Mouse (Mus musculus) liver, embryonic 11.5 days (tissue): ENCODE results near the gene Herc2. TPM values are rescaled to one million over a fixed set of nuclear protein-coding genes. Genes with fewer than 3 reads are reported as not detected.

ENCODE experiments used
- ATAC-seq: fragments of 200-750 bp; cut with Nextera tagmentation; replicated peaks from 2 replicates; pipeline ENCODE4 v1.8.0; 2017; ENCODE audit warnings: moderate number of reproducible peaks, mild to moderate bottlenecking, moderate TSS enrichment, moderate library complexity; ENCODE audit not compliant: low FRiP score
- DNase-seq: peaks from one replicate; pipeline ENCODE4 v3.0.0-alpha.2; 2017; ENCODE audit warnings: low spot score
- H3K27ac ChIP-seq: fragments of 300-500 bp; sonication (generic); 2 replicates; pipeline ENCODE4 v1.5.1; 2014; ENCODE audit warnings: mild to moderate bottlenecking, low read depth, low read length, control low read depth
- H3K27me3 ChIP-seq: fragments of 300-500 bp; sonication (generic); replicated peaks from 2 replicates; pipeline ENCODE4 v1.6.1; 2014; ENCODE audit warnings: low read length, mixed read lengths; ENCODE audit not compliant: control insufficient read depth, insufficient read depth
- H3K36me3 ChIP-seq: fragments of 300-500 bp; sonication (generic); 2 replicates; pipeline ENCODE4 v1.6.1; 2014; ENCODE audit warnings: mild to moderate bottlenecking, low read length, moderate library complexity, mixed read lengths; ENCODE audit not compliant: control insufficient read depth, insufficient read depth
- H3K4me1 ChIP-seq: fragments of 300-500 bp; sonication (generic); replicated peaks from 2 replicates; pipeline ENCODE4 v1.6.1; 2014; ENCODE audit warnings: low read length, mixed read lengths; ENCODE audit not compliant: control insufficient read depth, insufficient read depth
- H3K4me2 ChIP-seq: fragments of 300-500 bp; sonication (generic); 2 replicates; pipeline ENCODE4 v1.6.1; 2014; ENCODE audit warnings: mild to moderate bottlenecking, control low read depth, moderate library complexity
- H3K4me3 ChIP-seq: fragments of 300-500 bp; sonication (generic); 2 replicates; pipeline ENCODE4 v1.5.1; 2014; ENCODE audit warnings: low read depth, low read length, control low read depth
- H3K9ac ChIP-seq: fragments of 300-500 bp; sonication (generic); 2 replicates; pipeline ENCODE4 v1.6.1; 2014; ENCODE audit warnings: low read depth, low read length, control low read depth
- H3K9me3 ChIP-seq: fragments of 300-500 bp; sonication (generic); 2 replicates; pipeline ENCODE4 v1.6.1; 2016; ENCODE audit warnings: low read length, inconsistent platforms, mixed read lengths; ENCODE audit not compliant: control insufficient read depth
- WGBS: fragments of 180-500 bp; shearing (Covaris S2); extraction: QIAGEN DNeasy Blood & Tissue Kit; methylation state at CpG from one replicate; pipeline ENCODE4 v1.1.7; 2014; 5-methylcytosine and 5-hydroxymethylcytosine counted together
- polyA plus RNA-seq: library from polyadenylated mRNA; unstranded; fragments of >200 nt; fragmentation: Nextera tagmentation; extraction: Ambion mirVana; gene quantifications from 2 replicates; pipeline ENCODE4 v1.2.1, GENCODE M21; 2014

Gene Herc2
- polyA plus RNA-seq, 1 experiment from 2014 or later: 18.5 TPM

DNA sequence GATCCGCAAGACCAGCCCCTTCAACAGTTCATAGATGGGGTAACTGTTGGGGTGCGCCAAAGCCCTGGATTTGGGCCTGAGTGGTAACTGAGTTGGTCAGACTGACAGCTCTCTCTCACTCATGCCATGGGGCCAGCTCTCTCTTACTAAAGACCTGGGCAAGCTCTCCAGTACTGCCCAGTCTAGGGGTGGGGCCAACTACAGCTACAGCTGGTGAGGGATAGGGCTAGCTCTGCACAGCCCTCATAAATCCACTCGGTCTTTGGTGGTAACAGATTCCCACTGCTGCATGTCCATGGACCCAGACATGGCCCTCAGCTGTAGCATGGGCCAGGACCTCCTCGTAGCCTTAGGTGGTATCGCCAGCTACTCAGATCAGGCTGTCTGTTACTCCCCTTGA lies 41.4 kb downstream of the Herc2 start:
- Histone ChIP-seq H3K9ac (no peak overlapping the region), H3K36me3 (peaks cover 20% of the 10 kb centered on the region), H3K27me3 (no peaks in the 10 kb centered on the region), H3K27ac (no peak overlapping the region), H3K4me2 (no peak overlapping the region), H3K4me1 (no peaks in the 10 kb centered on the region), H3K9me3 (no peaks in the 10 kb centered on the region), H3K4me3 (no peak overlapping the region)
- DNase-seq: no peak
- ATAC-seq: no peak
- WGBS: 92% methylated on average over 5 of the region's 5 CpGs

DNA sequence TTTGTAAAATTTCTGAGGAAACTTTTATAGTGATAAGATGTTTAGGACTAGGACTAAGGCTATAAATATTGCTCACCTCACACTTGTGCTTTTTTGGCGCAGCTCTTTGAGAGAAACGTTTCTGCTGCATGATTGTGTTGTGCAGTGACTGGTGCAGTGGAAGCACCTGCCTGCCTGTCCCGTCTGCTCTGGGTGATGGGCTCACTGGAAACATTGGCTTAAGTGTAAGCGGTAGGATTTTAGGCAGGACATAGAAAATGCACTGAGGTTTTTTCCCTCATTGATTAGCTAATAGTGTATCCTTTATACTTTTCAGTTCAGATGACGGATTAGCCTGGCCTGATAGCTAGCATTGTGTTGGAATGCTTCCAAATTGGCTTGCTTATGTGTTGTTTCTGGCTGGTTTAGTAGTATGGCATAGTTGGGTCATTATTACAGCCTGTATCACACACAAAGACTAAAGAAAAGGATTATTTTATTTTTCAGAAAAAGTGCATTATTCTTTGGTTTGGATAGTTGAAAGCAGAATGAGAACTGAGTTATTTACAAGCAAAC lies 52.4 kb downstream of the Herc2 start:
- Histone ChIP-seq H3K4me1 (no peaks in the 10 kb centered on the region), H3K9ac (no peak overlapping the region), H3K36me3 (peaks cover 15% of the 10 kb centered on the region), H3K27me3 (no peaks in the 10 kb centered on the region), H3K27ac (no peak overlapping the region), H3K4me2 (no peak overlapping the region), H3K4me3 (no peak overlapping the region), H3K9me3 (no peaks in the 10 kb centered on the region)
- DNase-seq: no peak
- WGBS: 91% methylated on average over 5 of the region's 5 CpGs
- no peak for ATAC-seq

DNA sequence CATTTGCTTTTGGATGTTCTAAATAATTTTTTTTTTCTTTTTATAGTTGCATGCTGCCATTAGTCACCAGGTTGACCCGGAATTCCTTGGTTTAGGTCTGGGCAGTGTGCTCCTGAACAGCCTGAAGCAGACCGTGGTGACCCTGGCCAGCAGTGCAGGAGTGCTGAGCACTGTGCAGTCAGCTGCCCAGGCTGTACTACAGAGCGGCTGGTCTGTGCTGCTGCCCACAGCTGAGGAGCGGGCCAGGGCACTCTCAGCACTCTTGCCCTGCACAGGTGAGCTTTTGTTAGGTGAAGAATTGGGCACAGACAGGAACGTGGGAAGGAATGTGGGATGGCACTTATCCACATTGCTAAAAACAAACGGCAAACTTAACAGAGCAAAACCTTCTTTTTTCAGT lies 63.0 kb downstream of the Herc2 start:
- Histone ChIP-seq H3K36me3 (peaks cover 6% of the 10 kb centered on the region; the same call in 1 of the 2 replicates), H3K9me3 (no peaks in the 10 kb centered on the region), H3K27ac (no peak overlapping the region), H3K9ac (no peak overlapping the region), H3K4me3 (no peak overlapping the region), H3K27me3 (no peaks in the 10 kb centered on the region), H3K4me2 (no peak overlapping the region), H3K4me1 (no peaks in the 10 kb centered on the region)
- DNase-seq (no peak), ATAC-seq (no peak)
- 89% methylated on average over 6 of the region's 6 CpGs for WGBS

DNA sequence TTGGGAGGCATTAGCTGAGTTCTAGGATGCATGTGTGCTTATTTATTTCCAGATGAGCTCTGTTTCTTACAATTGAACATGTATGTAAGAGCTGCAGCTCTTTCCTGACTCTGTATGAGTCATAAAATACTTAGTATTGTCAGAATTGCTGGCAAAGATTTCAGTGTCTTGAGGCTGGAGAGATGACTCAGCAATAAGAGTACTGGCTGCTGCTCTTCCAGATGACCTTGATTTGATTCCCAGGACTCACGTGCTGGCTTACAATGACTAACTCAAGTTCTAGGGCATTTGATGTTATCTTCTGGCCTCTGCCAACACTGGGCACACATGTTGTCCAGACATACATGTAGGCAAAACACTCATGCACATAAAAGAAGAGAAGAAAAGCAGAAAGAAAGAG lies 64.2 kb downstream of the Herc2 start:
- ATAC-seq (no peak), DNase-seq (no peak)
- no peaks in the 10 kb centered on the region for H3K4me1 ChIP-seq
- H3K4me3 ChIP-seq: no peak overlapping the region
- no peaks in the 10 kb centered on the region for H3K27me3 ChIP-seq
- no peak overlapping the region for H3K9ac ChIP-seq
- no peak overlapping the region for H3K4me2 ChIP-seq
- peaks cover 6% of the 10 kb centered on the region; the same call in 1 of the 2 replicates for H3K36me3 ChIP-seq
- WGBS: 64% methylated on average over 1 of the region's 1 CpGs
- no peaks in the 10 kb centered on the region for H3K9me3 ChIP-seq
- H3K27ac ChIP-seq: no peak overlapping the region

DNA sequence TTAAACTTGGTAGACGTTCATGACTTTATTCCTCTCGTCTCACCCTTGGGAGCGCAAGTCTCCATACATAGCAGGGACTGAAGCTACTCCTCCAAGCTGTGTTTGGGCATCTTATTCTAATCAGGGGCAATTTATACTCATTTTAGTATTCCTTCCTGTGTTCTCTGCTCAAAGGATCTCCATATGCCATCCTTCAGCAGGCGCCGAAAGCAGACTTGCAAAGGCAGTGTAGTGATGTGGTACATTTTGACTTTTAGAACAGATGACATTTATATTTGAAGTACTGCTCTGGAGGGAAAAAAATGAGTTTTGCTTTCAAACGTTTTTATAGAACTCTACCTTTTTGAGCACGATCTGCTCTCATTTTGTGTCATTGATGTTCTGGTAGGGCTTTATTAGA lies 71.0 kb downstream of the Herc2 start:
- peaks cover 7% of the 10 kb centered on the region; the same call in 1 of the 2 replicates for H3K36me3 ChIP-seq
- no peak overlapping the region for H3K4me3 ChIP-seq
- H3K4me1 ChIP-seq: no peaks in the 10 kb centered on the region
- DNase-seq (no peak), ATAC-seq (no peak)
- H3K4me2 ChIP-seq: no peak overlapping the region
- WGBS: 81% methylated on average over 7 of the region's 7 CpGs
- H3K9ac ChIP-seq: no peak overlapping the region
- H3K9me3 ChIP-seq: no peaks in the 10 kb centered on the region
- no peak overlapping the region for H3K27ac ChIP-seq
- H3K27me3 ChIP-seq: no peaks in the 10 kb centered on the region

DNA sequence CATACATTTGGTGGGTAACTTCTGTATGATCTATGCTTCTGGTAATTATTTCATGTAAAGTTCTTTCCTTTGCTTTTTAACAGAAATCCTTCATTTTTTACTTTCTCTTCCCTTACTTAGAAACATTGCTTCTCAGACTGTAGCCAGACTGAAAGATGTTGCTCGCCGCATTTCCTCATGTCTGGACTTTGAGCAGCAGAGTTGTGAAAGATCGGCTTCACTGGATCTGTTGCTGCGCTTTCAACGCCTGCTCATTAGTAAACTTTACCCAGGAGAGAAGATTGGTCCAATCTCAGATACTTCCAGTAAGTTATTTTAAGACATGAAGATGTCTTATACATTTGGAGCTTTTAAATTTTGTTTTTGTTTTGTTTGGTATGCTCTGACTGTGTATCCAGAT lies 71.4 kb downstream of the Herc2 start:
- Histone ChIP-seq H3K36me3 (peaks cover 5% of the 10 kb centered on the region; the same call in 1 of the 2 replicates), H3K27ac (no peak overlapping the region), H3K9me3 (no peaks in the 10 kb centered on the region), H3K9ac (no peak overlapping the region), H3K4me3 (no peak overlapping the region), H3K4me2 (no peak overlapping the region), H3K27me3 (no peaks in the 10 kb centered on the region), H3K4me1 (no peaks in the 10 kb centered on the region)
- ATAC-seq (no peak), DNase-seq (no peak)
- 85% methylated on average over 5 of the region's 5 CpGs for WGBS

DNA sequence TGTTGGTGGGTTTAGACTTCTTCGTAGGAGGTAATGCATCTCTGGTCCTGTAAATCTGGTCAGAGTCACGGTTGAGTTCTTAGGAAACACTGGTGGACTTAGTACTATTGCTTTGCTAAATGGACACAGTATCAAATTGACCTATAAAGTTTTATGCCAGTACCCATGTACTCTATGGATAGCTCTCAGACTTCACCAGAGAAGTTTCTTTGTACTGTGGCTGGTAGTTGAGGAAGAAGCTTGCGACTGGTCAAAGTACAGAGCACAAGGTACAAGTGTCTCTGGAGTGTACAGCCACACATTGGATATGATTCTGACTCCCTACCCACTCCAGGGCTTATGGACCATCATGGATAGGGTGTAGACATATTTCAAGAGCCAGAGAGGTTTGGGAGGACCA lies 78.1 kb downstream of the Herc2 start:
- 92% methylated on average over 3 of the region's 3 CpGs for WGBS
- Histone ChIP-seq H3K4me2 (no peak overlapping the region), H3K36me3 (peaks cover 5% of the 10 kb centered on the region; the same call in 1 of the 2 replicates)

DNA sequence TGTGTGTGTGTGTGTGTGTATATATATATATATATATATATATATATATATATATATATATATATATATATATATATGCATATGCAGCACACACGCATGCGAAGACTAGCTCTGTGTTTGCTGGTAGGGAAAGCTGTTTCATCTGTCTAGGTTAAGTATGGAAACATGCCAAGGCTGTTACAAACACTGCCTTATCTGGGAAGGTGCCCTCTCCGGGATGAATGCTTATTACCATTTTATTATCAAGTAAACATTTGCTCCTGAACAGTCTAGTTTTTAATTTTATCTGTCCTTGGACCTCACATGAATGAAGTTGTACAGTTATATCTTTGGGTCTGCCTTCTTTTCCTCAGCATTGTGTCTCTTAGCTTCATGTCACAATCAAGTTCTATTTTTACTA lies 79.6 kb downstream of the Herc2 start:
- no peaks in the 10 kb centered on the region for H3K27me3 ChIP-seq
- H3K4me1 ChIP-seq: no peaks in the 10 kb centered on the region
- WGBS: 90% methylated on average over 3 of the region's 3 CpGs
- no peak for ATAC-seq
- H3K36me3 ChIP-seq: peaks cover 12% of the 10 kb centered on the region
- H3K4me3 ChIP-seq: no peak overlapping the region
- H3K27ac ChIP-seq: no peak overlapping the region
- H3K9ac ChIP-seq: no peak overlapping the region
- no peak for DNase-seq
- no peaks in the 10 kb centered on the region for H3K9me3 ChIP-seq
- no peak overlapping the region for H3K4me2 ChIP-seq

More for the DNA sequence above, 78.1 kb downstream of the Herc2 start:
- Histone ChIP-seq H3K27ac (no peak overlapping the region), H3K4me3 (no peak overlapping the region), H3K9ac (no peak overlapping the region), H3K27me3 (no peaks in the 10 kb centered on the region), H3K4me1 (no peaks in the 10 kb centered on the region), H3K9me3 (no peaks in the 10 kb centered on the region)
- ATAC-seq (no peak), DNase-seq (no peak)

DNA sequence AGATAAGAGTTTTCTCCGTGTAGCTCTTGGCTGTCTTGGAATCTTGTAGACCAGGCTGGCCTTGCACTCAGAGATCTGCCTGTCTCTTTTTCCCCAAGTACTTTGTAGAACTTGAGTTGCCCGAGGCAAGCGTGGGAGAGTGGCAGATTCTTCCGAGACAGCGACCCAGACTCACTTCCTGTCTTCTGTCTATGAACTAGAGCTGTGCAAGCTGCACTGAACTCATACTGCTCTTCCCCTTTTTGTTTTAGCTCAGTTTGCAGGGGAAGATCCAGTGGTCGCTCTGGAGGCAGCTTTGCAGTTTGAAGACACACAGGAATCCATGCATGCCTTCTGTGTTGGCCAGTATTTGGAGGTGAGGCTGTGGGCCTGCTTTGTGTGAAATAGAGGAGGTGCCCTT lies 81.6 kb downstream of the Herc2 start:
- no peak overlapping the region for H3K4me3 ChIP-seq
- ATAC-seq (no peak), DNase-seq (no peak)
- no peaks in the 10 kb centered on the region for H3K4me1 ChIP-seq
- no peak overlapping the region for H3K4me2 ChIP-seq
- no peak overlapping the region for H3K27ac ChIP-seq
- WGBS: 52% methylated on average over 6 of the region's 6 CpGs
- H3K27me3 ChIP-seq: no peaks in the 10 kb centered on the region
- H3K9ac ChIP-seq: no peak overlapping the region
- no peaks in the 10 kb centered on the region for H3K9me3 ChIP-seq
- H3K36me3 ChIP-seq: peaks cover 21% of the 10 kb centered on the region
